Mouse (Mus musculus): ENCODE results near the gene Tma7.

DNA sequence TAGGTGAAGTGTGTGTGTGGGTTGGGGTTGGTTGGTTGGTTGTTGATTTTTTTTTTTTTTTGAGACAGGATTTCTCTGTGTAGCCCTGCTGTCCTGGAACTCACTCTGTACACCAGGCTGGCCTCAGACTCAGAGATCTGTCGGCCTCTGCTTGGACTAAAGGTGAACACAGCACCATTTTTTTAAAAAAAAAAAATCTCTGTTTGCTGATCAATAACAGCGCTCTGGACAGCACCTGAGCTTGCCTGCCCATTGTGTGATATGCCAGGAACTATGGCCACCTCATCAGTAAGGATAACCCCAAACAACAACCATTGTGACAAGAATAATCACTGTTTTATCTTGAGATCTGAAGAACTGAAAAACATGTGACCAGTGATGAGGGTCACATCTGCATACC lies 42.7 kb upstream of the Tma7 start:
- no peak for TF ChIP-seq CTCF (IDR thresholded peaks at IDR 0.05; ENCODE audit: control insufficient read depth, insufficient read depth, insufficient read length)
- no peak for TF ChIP-seq USF1 (IDR thresholded peaks at IDR 0.05; ENCODE audit: low read depth)
- TF ChIP-seq FOSL1 (IDR thresholded peaks at IDR 0.05; ENCODE audit: insufficient read depth, low read length, poor library complexity, severe bottlenecking), result no peak
- TF ChIP-seq MYOD1 (IDR thresholded peaks at IDR 0.05; ENCODE audit: control insufficient read depth, insufficient read length, low read depth), result no peak

Measured in C2C12 (cell line).